Mouse (Mus musculus): ENCODE results near the gene Defa36.
"Not testable (repeated sequence)": the region's sequence is repeated elsewhere in the genome, so short reads cannot be mapped to it uniquely, and the experiment has no call there.

Gene Defa36

GRCm38 (mm10) chr8:21427111-21427510 is at the start of gene Defa36:
Gene Defa36 (plus strand): TSS chr8:21427411.
- not testable (repeated sequence) for DNase-seq (ENCODE audit: low spot score)

DNA sequence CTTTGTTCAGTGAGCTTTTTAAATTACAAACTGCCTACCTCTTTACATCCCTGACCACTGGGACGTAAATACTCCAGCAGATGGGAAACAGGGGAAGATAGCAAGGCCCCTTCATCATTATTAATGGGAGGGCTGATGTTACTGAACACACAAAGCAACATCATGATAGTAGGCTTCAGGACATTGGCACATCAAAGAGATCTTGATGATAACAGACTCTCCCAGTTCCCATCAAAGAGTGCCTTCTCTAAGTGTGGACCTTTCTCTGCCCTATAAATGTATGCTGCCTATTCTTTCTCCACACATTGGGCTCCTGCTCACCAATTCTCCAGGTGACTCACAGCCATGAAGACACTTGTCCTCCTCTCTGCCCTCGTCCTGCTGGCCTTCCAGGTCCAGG is 49.0 kb upstream of the Defa36 start, which contains the start of gene Defa2:
Defa2 (plus strand) TSS at position 301 of the 400 bp plus-strand sequence.
- DNase-seq (ENCODE audit: low spot score) = not testable (repeated sequence)

- not testable (repeated sequence) for DNase-seq (ENCODE audit: low spot score)
These were observed 35.7 kb upstream of the Defa36 start, which contains the start of gene Defa33 for GRCm38 (mm10) chr8:21391511-21391910. Gene Defa33 (plus strand): TSS chr8:21391811.

- DNase-seq (ENCODE audit: low spot score) = not testable (repeated sequence)
These were observed 29.2 kb downstream of the Defa36 start, which contains the start of gene Gm7849 for GRCm38 (mm10) chr8:21456460-21456859. Gene Gm7849 (minus strand): TSS chr8:21456560.
